Mouse (Mus musculus): Measurements from ENCODE around the gene Pck1.
A peak's percentile ranks its signal among the peaks of the same experiment; 100 is the strongest.
"Not testable (repeated sequence)": the region's sequence is repeated elsewhere in the genome, so short reads cannot be mapped to it uniquely, and the experiment has no call there.

The Pck1 gene

DNA sequence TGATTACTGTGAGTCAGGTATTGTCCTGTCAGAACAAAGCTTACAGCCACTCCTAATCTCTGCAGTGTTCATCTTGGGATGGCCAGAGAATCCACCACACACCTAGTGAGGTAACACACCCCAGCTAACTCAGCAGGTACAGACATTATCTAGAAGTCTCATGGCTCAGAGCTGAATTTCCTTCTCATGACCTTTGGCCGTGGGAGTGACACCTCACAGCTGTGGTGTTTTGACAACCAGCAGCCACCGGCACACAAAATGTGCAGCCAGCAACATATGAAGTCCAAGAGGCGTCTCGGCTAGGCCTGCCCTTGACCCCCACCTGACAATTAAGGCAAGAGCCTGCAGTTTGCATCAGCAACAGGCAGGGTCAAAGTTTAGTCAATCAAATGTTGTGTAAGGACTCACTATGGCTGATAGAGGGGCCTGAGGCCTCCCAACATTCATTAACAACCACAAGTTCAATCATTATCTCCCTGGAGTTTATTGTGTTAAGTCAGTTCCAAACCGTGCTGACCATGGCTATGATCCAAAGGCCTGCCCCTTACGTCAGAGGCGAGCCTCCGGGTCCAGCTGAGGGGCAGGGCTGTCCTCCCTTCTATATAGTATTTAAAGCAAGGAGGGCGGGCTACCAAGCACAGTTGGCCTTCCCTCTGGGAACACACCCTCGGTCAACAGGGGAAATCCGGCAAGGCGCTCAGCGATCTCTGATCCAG lies at the start of gene Pck1:
Pck1 (plus strand) TSS at position 613 of the 716 bp plus-strand sequence.
- DNase-seq: no peak

DNA sequence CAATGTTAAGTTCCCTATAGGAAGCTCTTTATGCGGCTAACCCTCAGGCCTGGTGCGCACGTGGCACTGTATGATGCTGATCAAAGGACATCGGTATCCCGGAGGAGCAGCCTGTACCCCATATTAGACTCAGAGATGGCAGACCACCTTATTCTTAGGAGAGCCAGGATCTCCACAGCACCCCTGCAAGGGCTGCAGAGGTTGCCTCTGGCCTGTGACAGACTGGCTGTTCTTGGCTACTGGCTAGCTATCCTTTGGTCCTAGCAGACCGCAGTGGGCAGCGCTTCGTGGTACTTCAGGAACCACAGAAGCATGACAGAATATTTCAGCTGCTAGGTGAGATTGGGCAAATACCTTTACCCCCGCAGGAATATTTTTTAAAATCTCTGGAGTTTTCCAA lies 46.4 kb upstream of the Pck1 start:
- no peak for DNase-seq

DNA sequence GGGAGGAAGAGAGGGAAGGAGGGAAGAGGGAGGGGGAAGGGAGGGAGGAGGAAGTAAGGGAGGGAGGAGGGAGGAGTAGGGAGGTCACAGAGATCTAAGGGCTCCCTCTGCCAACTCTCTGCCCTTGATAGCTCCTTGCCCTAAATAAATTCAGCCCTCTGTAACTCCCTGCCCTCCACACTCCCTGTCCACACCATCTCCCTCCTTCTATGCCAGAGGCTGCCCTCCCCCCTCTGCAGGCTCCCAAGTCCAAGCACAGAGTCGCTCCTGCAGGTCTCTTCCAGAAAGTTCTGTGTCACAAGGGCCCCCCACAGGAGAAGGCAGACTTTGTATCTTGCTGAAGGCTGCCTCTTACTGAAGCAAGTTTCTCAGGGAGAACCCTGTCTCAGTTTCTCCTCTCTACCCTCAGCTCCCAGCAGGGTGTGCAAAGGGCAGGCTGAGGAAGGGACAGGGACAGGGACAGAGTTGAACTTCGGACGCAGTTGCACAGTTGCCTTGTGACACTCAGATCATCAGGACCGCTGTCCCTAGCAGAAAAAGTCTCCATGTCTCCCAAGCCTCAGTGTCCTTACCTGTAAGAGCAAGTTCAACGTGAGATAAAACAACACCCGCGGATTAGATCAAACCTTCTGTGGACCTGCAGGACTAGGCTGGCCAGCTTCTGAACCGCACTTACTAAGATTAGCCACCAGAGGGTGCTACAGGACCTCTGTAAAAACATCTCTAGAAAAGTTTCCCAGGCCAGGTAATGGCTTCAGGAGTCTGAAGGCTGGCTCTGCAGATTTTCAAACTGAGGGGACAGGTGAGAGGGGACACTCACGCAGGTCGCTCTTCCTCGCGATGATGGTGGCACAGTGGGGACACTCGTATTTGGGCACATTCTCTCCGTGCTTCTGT lies 45.7 kb upstream of the Pck1 start:
- peak; percentile 33 to 51 for DNase-seq

DNA sequence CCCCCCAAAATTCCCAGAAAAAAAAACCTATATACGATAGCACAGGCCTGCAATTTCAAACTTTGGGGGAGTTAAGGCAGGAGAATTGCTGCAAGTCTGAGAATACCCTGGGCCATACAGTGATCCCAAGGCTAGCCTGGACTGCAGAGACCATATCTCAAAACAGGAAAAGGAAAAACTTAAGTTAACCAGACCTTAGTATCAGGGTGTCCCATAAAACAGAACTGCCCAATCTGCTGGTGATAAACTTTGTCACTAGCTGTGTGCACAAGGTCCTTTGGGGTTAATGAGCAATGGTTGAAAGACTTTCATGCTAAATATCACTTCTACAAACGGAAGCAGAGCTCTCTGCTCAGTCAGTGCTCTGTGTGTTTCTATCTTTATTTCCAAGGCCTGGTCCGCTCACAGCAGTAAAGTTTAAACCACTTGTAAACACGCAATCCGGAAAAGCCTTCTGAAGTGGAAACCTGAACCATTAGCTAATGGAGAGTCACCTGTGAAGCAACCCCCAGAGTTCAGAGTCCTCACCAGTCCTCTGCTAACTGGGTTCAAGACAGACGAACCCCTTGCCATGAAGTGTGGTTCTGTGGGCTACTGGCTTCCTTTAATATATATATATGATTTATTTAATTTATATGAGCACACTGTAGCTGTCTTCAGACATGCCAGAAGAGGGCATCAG lies 44.2 kb upstream of the Pck1 start:
- DNase-seq: no peak

DNA sequence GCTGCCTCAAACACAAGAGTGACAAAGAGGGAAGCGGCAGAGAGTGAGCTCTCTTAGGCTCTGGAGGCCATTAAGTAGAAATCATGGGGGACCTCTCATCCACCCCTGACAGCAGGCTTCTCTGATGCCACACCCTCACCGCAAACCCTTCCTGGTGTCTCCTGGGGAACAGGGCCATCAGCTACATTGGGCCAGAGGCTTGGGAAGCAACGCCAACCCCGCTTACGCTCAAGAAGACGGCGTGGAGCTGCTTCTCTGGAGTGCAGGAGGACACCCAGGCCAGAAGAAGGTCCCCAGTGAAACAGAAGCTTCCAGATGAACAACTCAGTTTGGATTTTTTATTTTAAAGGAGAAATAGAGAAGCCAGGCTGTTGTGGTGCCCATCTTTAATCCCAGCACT lies 43.3 kb upstream of the Pck1 start:
- no peak for DNase-seq

DNA sequence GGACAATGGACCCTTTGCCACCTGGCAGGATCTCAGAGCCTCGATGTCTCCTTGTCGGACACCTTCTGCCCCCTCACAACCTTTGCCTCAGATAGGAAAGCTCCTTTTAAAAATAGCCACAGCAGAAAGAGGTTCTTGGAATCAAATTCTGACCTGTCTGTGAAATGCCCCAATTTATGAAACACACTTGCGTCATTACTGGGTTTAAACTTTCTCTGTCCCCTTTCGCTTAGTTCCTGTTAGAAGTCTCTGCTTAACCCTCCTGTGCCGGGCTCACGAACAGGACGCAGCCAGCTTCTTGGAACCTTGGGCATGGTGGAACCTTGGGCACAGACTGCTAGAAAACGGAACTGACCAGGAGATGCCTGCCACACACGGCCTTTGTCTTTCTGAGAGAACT lies 42.3 kb upstream of the Pck1 start:
- no peak for DNase-seq

DNA sequence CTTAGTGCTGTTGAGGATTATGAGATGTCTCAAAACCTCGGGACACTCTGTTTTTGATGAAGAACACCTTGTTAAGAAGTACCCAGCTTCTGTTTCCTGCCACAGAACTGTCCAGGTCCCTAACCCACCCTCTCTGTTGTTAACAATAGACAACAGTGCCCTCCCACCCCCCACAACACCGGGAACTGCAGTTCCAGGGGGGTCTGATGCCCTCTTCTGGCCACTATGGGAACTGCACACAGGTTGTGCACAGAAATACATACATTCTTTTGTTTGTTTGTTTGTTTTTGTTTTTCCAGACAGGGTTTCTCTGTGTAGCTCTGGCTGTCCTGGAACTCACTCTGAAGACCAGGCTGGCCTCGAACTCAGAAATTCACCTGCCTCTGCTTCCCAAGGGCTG lies 39.1 kb upstream of the Pck1 start:
- DNase-seq: not testable (repeated sequence)

DNA sequence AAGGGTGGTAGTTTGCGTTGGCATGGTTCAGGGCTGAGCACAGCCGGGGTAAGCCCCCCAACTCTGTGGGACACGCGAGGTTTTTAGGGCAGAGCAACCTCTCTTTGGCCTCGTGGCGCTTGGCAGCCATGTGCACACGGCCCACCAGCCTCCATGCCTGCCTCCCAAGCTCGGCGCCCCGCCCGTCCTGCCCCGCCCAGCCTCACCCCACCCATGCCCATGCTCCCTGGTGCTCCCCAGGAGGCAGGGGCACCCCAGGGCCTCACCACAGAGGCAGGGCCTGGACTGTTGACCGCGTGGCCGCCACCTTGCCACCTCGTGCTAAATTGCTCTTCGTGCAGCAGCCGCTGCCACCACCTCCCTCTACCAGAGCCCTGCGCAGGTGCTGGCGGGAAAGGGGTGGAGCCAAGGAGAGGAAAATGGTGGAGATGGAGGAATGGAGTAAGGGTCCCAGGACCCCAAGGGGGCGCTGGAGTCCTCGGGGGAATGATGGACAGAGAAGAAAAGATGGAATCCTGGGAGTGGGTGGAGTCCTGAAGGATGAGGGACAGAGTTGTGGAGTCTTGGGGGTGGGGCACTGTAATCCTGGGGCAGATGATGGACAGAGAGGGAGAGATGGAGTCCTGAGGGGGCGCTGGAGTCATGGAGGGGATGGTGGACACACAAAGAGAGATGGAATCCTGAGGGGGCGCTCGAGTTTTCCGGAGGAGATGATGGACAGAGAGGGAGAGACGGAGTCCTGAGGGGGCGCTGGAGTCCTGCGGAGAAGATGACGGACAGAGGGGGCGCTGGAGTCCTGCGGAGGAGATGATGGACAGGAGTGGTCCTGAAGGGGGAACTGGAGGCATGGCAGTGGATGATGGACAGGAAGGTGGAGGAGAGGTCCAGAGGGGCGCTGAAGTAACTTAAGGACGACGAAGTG lies 33.6 kb upstream of the Pck1 start, which contains the start of gene Ctcfl:
Ctcfl (minus strand) TSS at position 503 of the 922 bp plus-strand sequence.
- no peak for DNase-seq

DNA sequence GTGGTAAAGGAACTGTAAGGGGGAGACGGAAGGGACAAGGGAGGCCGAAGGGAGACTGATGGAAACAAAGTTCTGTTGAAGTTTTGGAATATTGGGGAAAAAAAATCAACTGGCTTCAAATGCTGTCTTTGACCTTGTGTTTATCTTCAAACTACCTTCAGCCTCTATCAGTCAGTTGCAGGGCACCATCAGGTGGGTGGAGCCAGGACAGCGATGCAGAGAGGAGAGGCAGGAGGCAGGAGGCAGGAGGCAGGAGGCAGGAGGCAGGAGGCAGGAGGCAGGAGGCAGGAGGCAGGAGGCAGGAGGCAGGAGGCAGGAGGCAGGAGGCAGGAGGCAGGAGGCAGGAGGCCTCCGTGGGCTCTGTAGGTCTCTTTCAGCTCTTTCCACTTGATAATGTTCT lies 32.7 kb upstream of the Pck1 start:
- DNase-seq: not testable (repeated sequence)

DNA sequence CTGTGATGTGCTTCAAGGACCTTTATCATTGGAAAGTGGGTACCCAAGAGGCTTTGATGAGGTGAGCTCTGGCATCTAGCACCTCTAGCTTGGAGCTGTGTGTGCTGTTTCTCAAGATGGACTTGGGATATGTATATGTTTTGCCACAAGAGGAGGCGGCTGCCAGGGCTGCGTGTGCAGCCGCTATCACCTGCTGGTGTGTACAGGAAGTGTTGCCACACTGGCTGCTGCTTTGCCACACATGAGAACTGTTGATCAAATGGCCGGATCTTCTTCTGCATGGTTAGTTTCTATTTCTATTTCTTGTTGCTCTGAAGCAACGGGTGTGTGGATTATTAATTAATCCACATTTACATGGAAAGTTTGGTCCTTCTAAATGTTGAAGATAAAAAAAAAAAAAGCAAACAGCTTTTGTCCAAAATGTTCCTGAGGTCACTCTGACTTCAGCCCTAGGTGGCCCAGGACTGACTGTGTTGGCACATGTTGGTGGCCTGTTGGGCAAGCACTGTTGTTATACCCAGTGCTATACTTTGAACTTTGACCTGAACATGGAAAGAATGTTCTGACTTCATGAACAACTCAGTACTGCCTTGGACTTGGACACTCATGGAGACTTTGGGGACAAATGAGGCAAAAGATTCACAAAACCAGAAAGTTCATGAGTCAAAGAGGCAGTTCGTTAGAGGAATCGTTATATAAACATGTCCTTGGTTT lies 28.7 kb upstream of the Pck1 start:
- DNase-seq: no peak

DNA sequence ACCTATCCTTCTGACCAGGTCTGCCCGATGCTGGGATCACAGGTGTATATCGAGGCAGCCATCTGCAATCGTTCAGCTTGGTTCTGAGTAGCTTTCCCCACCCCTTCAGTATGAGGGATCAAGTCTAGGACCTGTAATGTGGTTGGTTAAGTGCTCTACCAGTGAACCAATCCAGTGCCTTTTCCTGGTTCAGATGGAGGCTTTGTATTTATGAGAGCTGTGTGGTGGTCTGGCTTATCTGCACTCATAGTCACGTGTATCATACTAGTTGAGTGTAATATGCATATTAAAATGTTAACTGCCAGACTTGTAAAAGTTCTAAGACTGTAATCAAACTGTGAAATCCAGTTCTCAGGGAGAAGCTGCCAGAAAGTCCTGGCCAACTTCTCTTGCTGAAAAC lies 26.5 kb upstream of the Pck1 start:
- DNase-seq: no peak

DNA sequence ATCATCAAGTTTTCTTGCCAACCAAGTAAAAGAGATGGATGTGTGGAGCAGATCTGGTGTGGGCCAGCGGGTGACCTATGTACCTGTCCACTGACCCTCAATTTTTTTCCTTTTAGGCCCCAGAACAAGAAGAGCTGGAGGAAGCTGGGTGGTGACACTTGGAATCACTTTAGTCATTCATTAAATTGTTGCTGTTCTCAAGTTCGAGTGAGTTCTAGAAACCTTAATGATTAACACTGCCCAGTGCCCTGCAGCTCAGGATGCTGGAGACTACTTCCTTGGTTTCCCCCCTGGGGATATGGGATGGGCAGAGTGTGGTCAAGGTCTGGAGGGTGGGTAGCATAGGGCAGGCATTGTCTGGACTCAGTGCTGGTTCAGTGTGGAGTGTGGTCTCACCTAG lies 23.7 kb upstream of the Pck1 start:
- no peak for DNase-seq

DNA sequence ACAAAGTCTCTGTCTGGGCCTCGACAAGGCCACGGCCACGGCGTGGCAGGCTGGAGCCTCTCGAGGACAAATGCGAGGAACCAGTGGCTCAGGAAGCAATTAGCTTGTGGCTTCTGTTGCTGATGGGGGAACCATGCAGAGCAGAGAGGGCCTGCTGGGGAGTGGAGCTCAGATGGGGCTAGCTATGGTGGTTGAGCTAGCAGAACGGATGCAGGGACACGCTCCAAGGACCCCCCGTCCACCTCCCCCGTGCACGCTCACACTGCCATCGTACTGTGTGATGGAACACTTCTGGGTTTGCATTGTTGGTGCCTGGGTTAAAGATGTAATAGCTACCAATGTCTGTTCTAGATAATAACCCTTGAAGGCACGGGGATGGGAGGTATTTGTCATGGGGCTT lies 20.6 kb upstream of the Pck1 start:
- no peak for DNase-seq

DNA sequence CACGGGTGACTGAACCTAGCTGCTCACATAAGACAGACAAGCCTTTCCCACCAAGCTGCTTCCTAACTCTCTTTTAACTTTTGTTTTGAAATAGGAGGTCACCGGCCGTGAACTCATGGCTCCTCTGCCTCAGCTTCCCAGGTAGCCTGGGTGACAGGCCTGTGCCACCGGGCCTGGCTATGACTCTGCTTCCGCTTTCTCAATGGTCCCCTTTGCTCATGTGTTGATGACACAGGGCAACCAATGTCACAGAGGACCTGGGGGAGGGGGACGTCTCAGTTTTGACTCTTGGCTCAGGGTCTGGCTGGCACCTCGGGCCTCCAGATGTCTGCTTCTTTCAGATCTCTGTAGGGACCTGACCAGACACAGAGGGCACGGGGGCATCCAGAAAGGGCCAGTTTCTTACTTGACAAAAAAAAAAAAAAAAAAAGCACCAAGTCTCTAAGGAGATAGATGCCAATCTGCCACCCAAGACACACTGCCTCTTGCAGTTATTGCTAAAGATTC lies 20.0 kb upstream of the Pck1 start:
- no peak for DNase-seq

DNA sequence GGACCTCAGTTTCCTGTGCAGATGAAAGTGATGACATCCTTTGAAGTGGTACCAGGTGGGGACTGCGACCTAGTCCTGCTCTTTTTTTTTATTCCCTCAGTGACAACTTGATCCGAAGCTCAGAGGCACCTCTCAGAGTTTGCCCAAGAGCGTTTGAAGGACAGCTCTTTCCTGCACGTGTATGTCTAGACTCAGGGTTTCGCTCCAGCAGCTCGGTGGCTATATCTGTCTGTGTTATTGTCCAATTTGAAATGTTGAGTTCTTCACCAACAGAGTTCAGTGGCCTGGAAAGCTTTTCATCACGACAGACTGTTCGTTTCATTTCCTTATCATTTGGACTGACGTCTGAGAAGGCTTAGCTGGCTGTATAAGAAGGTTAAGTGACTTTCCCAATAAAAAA lies 18.2 kb upstream of the Pck1 start:
- no peak for DNase-seq

DNA sequence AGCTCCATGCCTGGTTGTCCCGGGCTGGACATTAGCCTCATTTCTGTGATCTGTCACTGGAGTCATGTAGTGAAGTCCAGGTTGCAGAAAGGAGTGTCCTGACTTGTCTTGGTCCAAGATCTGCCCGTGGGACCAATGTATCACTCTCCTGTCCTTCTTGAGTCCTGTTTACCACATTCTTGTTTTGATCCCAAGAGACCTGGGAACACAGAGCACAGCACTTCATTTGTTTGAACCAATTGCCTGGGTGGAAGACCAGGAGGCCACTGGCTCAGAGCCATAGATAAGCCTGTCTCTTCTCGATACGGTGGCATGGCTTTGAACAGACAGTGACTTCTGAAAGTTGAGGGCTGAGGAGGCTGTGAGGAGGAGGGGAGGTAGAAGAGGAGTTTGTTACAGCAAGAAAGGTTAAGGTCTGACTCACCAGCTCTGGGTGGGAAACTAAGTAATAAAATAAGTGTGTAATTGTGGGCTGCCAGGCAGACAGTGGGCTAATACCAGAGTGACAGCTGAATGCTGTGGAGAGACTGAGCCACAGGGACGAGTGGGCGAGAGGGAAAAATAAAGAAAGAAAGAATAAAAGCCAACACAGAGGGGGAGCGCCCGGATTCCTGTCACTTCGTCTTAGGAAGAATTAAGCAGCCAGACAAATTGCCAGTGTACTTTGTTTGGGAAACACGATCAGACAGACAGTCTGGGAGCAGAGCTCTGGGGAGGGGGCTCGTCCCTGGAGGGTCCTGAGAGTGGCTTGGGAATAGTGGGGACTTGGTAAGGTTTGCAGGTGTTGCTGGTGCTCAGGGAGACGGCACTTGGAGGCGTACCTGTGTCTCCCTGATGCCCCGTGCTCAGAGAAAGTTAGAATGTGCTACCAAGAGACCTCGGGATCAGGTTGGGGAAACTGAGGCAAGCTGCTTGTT lies 14.3 kb upstream of the Pck1 start:
- DNase-seq: no peak

DNA sequence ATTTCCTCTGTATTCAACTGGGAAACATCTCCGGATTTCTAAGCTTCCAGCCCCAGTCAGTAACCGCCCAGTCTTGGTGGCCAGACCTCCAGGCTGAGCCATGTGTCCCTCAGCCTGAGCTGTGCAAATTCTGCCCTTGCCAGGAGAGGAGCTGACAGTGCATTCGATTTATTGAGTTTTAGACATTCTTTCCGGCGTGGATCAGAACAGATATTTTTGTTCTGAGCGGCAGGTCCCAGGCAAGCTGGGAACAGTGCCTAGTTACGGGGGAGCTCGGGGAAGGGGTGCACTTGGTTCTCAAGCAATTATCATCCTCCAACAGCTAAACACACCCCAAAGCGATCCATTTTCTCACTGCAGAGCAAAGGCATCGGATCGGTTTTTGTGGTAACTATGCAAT lies 9.2 kb upstream of the Pck1 start:
- DNase-seq: no peak

DNA sequence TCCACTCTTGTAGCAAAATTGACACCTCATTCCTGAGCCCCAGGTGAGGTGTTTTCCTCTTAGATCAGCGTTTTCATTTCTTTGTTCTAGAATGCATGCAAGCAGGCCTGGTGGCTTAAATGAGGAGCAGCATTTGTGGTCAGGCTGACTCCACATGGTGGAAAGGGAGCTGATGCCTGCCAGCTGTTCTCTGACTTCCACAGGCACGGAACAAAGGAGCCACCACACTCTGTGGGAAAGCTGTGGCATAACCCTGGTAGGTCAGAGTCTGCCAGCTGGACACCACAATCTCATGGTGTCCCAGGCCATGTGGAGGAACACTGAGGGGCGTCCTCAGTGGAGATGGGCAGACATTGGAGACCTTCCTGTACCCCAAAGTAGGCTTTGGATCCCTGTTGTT lies 7.0 kb upstream of the Pck1 start:
- no peak for DNase-seq

DNA sequence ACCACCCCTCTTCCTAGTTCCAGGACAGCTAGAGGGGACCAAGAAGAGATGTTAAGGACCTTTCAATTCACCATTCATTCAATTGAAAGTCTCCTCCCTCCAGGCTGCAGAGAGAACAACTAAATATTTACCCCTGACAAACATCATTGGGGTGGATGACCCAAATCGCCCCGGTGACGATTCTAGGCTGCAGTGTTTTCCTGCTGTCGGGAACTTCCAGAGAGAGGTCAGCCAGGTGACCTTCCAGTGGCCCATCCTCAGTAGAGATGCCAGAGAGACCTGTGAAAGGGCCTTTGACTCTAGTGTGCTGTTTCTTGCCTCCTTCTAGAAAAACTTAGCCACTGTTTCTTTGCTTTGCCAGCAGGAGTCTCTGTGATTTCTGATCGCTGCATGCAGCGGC lies 6.1 kb upstream of the Pck1 start:
- DNase-seq: no peak

DNA sequence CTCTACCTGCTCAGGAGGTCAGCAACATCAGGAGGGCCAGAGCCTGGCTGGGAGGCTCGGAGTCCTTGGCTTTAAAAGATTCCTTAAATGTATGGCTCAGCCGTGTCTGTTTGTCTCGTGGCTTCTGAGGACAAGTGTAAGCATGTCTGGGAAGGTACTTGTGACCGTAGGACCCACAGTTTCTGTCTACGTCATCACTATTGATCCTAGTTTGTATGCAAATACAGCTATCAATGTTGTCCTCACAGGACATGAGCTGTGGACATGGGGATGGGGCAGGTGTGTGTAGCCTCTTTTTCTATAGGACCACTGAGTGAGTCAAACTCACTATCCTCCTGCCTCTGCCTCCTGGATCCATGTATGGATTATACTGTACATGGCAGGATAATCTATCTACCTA lies 4.8 kb upstream of the Pck1 start:
- no peak for DNase-seq

DNA sequence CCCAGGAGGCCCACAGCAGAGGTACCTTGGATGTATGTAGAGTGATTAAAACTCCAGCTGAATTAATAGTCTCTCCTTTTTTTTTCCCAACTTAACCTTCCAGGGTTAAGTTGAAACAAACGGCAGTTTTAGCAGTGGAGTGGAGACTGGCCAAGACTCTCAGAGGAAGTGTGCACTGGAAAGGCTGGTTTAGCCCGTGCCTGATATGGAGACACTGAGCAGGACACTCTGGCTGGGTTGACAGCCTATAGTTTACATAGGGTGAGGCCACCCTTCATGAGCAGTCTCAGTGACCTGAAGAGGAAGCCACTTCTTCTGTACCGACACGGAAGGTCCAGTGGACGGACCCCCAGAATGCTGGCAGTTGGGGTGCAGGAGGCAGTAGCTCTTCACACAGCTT lies 1.5 kb upstream of the Pck1 start:
- no peak for DNase-seq
